Mouse (Mus musculus) E14TG2a.4 (cell line): ENCODE results near the gene Map4.

Experiments
- CTCF ChIP-seq: conservative IDR thresholded peaks from 2 replicates; pipeline ENCODE4 v1.5.1; 2014; ENCODE audit warnings: low read length
- NANOG ChIP-seq: IDR thresholded peaks from 2 replicates; pipeline ENCODE4 v1.6.1; 2014; ENCODE audit warnings: borderline replicate concordance, low read length, mixed read lengths
- POU5F1 ChIP-seq: IDR thresholded peaks from 2 replicates; pipeline ENCODE4 v1.6.1; 2014; ENCODE audit warnings: low read length, borderline replicate concordance

DNA sequence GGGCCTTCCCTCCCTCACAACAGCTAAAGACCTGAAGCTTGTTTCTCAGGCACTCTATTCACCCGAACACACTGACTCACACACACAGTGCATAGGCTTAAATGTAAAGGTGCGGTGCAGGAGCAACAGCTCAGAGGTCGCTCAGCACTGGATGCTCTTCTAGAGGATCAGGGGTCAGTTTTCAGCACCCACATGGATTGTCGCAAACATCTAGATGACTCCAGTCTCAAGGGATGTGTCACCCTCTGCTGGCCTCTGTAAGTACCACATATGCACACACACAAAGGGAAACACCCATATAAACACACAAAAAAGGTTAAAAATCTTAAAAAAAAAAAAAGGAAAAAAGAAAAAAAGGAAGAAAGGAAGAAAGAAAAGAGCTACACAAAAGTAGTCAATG lies 163.5 kb downstream of the Map4 start:
- TF ChIP-seq CTCF, result peak; percentile 27
- TF ChIP-seq POU5F1, result no peak
- TF ChIP-seq NANOG, result no peak
